Mouse (Mus musculus) midbrain, embryonic 14.5 days (tissue): Measurements from ENCODE around the gene Nrgn. TPM values are rescaled to one million over a fixed set of nuclear protein-coding genes. Genes with fewer than 3 reads are reported as not detected.

ENCODE experiments used
- ATAC-seq: fragments of 200-750 bp; cut with Nextera tagmentation; 2 replicates; pipeline ENCODE4 v1.8.0; 2017; ENCODE audit warnings: moderate number of reproducible peaks, moderate library complexity; ENCODE audit not compliant: low FRiP score, low TSS enrichment
- DNase-seq: peaks from one replicate; pipeline ENCODE4 v3.0.0-alpha.2; 2015
- H3K27ac ChIP-seq: fragments of 300-500 bp; sonication (generic); replicated peaks from 2 replicates; pipeline ENCODE4 v1.5.1; 2014; ENCODE audit warnings: mild to moderate bottlenecking, low read depth, low read length, moderate library complexity
- H3K27me3 ChIP-seq: fragments of 300-500 bp; sonication (generic); 2 replicates; pipeline ENCODE4 v1.6.1; 2014; ENCODE audit warnings: low read length, control low read depth, mixed read lengths; ENCODE audit not compliant: control insufficient read depth, insufficient read depth
- H3K36me3 ChIP-seq: fragments of 300-500 bp; sonication (generic); 2 replicates; pipeline ENCODE4 v1.6.1; 2014; ENCODE audit warnings: low read length, control low read depth; ENCODE audit not compliant: control insufficient read depth, insufficient read depth
- H3K4me1 ChIP-seq: fragments of 300-500 bp; sonication (generic); 2 replicates; pipeline ENCODE4 v1.6.1; 2014; ENCODE audit warnings: mild to moderate bottlenecking, antibody characterized with exemption, low read length, control low read depth; ENCODE audit not compliant: control insufficient read depth, insufficient read depth
- H3K4me2 ChIP-seq: fragments of 300-500 bp; sonication (generic); 2 replicates; pipeline ENCODE4 v1.6.1; 2014; ENCODE audit warnings: mild to moderate bottlenecking, low read length, moderate library complexity
- H3K4me3 ChIP-seq: fragments of 300-500 bp; sonication (generic); replicated peaks from 2 replicates; pipeline ENCODE4 v1.5.1; 2014; ENCODE audit warnings: low read depth, low read length
- H3K9ac ChIP-seq: fragments of 300-500 bp; sonication (generic); replicated peaks from 2 replicates; pipeline ENCODE4 v1.6.1; 2014; ENCODE audit warnings: mild to moderate bottlenecking, low read length, moderate library complexity
- H3K9me3 ChIP-seq: fragments of 300-500 bp; sonication (generic); 2 replicates; pipeline ENCODE4 v1.6.1; 2016; ENCODE audit warnings: low read length, control low read depth, mixed read lengths; ENCODE audit not compliant: control insufficient read depth
- WGBS: fragments of 180-500 bp; shearing (Covaris S2); extraction: QIAGEN DNeasy Blood & Tissue Kit; methylation state at CpG from one replicate; pipeline ENCODE4 v1.1.7; 2014; 5-methylcytosine and 5-hydroxymethylcytosine counted together
- polyA plus RNA-seq: library from polyadenylated mRNA; unstranded; fragments of >200 nt; fragmentation: Nextera tagmentation; extraction: Ambion mirVana; gene quantifications from 2 replicates; pipeline ENCODE4 v1.2.1, GENCODE M21; 2014

Nrgn gene
- polyA plus RNA-seq, 1 experiment from 2014 or later, result 4.0 TPM

DNA sequence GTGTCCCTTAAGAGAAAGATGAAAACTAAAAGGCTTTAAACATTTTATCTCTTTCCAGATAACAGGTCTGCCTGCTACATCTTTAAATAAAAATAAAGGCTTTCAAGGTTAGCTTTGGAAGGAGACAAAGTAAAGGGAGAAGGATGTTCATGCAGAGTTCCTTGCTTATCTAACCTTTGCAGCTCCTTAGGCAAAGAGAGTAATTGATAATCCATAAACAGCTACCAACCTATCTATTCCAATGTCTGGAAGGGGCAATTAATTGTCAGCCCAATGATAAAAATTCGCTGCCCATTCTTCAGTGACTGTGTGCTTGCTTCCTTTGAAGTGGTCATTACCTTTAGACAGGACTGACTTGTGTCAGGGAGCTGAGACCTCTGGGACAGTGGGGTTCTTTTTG lies 11.1 kb upstream of the Nrgn start:
- ATAC-seq, result no peak
- H3K27me3 ChIP-seq, result no peaks in the 10 kb centered on the region

DNA sequence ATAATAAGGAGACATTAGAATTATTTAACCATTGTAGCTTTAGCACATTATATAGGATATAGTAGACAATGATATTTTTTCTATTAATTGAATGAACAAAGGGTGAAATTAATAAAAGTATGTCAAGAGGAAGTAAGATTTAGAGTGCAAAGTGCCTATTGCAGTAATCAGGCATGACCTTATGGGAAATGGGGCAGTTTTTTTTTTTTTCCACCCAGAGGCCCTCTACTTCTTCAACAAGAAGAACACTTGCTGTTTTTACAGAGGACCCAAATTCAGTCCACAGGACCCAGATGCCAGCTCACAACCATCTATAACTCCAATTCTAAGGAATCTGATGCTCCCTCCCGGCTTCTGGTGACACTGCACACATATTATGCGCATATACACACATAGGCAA lies 7.9 kb upstream of the Nrgn start:
- Histone ChIP-seq H3K4me1 (no peaks in the 10 kb centered on the region), H3K27ac (no peak overlapping the region), H3K9ac (no peak overlapping the region), H3K36me3 (no peaks in the 10 kb centered on the region), H3K4me3 (no peak overlapping the region), H3K9me3 (no peaks in the 10 kb centered on the region), H3K27me3 (no peaks in the 10 kb centered on the region), H3K4me2 (no peak overlapping the region)
- WGBS, result 85% methylated on average over 2 of the region's 2 CpGs
- no peak for DNase-seq
- ATAC-seq, result no peak

More for the DNA sequence above, 11.1 kb upstream of the Nrgn start:
- no peak overlapping the region for H3K4me2 ChIP-seq
- no peak overlapping the region for H3K9ac ChIP-seq
- H3K36me3 ChIP-seq, result no peaks in the 10 kb centered on the region
- 65% methylated on average over 1 of the region's 1 CpGs for WGBS
- no peak overlapping the region for H3K4me3 ChIP-seq
- no peak overlapping the region for H3K27ac ChIP-seq
- H3K4me1 ChIP-seq, result peaks cover 8% of the 10 kb centered on the region
- H3K9me3 ChIP-seq, result no peaks in the 10 kb centered on the region
- DNase-seq, result no peak

GRCm38 (mm10) chr9:37556366-37556765 lies 3.7 kb upstream of the Nrgn start:
- WGBS, result 74% methylated on average over 3 of the region's 3 CpGs
- no peak for ATAC-seq
- no peak overlapping the region for H3K4me3 ChIP-seq
- H3K27me3 ChIP-seq, result peaks cover 19% of the 10 kb centered on the region
- H3K9ac ChIP-seq, result no peak overlapping the region
- no peaks in the 10 kb centered on the region for H3K9me3 ChIP-seq
- no peak overlapping the region for H3K27ac ChIP-seq
- H3K36me3 ChIP-seq, result no peaks in the 10 kb centered on the region
- H3K4me1 ChIP-seq, result peaks cover 8% of the 10 kb centered on the region; the same call in 1 of the 2 replicates
- H3K4me2 ChIP-seq, result no peak overlapping the region
- DNase-seq, result no peak

GRCm38 (mm10) chr9:37554838-37555748 lies 2.4 kb upstream of the Nrgn start, which contains the start of gene Siae:
Gene Siae, plus strand, starts transcription at chr9:37555698.
- peaks cover 31% of the 10 kb centered on the region for H3K27me3 ChIP-seq
- H3K27ac ChIP-seq, result no peak within 1 kb of the TSS
- H3K9ac ChIP-seq, result no peak within 1 kb of the TSS
- WGBS, result 25% methylated on average over 7 of the region's 7 CpGs
- no peak for DNase-seq
- no peak within 1 kb of the TSS for H3K4me3 ChIP-seq
- H3K9me3 ChIP-seq, result no peaks in the 10 kb centered on the region
- peaks cover 8% of the 10 kb centered on the region; the same call in 1 of the 2 replicates for H3K4me1 ChIP-seq
- no peak for ATAC-seq
- H3K4me2 ChIP-seq, result no peak within 1 kb of the TSS
- H3K36me3 ChIP-seq, result no peaks in the 10 kb centered on the region

DNA sequence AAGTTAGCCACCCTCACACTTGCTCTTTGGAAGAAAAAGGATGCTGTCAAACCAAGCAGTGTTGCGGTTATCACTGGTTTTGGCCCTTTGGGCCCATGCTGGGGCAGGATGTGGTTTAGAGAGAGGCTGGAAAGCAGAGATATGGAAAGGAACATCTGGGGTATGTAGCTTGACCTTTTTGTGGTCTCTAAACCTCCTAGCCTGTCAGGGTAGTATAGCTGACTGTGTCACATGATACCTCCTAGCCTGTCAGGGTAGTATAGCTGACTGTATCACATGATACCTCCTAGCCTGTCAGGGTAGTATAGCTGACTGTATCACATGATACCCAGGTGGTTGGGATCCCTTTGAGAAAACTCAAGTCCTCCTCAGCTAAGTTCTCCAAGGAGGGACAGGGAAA lies 1.6 kb upstream of the Nrgn start:
- 89% methylated on average over 1 of the region's 1 CpGs for WGBS
- no peaks in the 10 kb centered on the region for H3K9me3 ChIP-seq

GRCm38 (mm10) chr9:37551751-37552531 lies 763 bp downstream of the Nrgn start:
- no peaks in the 10 kb centered on the region for H3K9me3 ChIP-seq
- H3K36me3 ChIP-seq, result no peaks in the 10 kb centered on the region
- DNase-seq, result no peak
- H3K4me3 ChIP-seq, result peak overlapping the region; percentile 40
- no peak overlapping the region for H3K27ac ChIP-seq
- H3K4me1 ChIP-seq, result peaks cover 8% of the 10 kb centered on the region; the same call in 1 of the 2 replicates
- 3% methylated on average over 23 of the region's 23 CpGs for WGBS
- ATAC-seq, result no peak
- peak overlapping the region; percentile 37; the same call in 1 of the 2 replicates for H3K9ac ChIP-seq
- peaks cover 47% of the 10 kb centered on the region for H3K27me3 ChIP-seq
- peak overlapping the region; percentile 87 for H3K4me2 ChIP-seq

More for the DNA sequence above, 1.6 kb upstream of the Nrgn start:
- no peak overlapping the region for H3K27ac ChIP-seq
- DNase-seq (no peak), ATAC-seq (no peak)
- no peaks in the 10 kb centered on the region for H3K36me3 ChIP-seq
- peaks cover 8% of the 10 kb centered on the region; the same call in 1 of the 2 replicates for H3K4me1 ChIP-seq
- peaks cover 38% of the 10 kb centered on the region for H3K27me3 ChIP-seq
- H3K9ac ChIP-seq, result no peak overlapping the region
- H3K4me3 ChIP-seq, result no peak overlapping the region
- no peak overlapping the region for H3K4me2 ChIP-seq

- Histone ChIP-seq H3K27me3 (peaks cover 62% of the 10 kb centered on the region), H3K9ac (no peak overlapping the region), H3K36me3 (no peaks in the 10 kb centered on the region), H3K4me1 (peaks cover 8% of the 10 kb centered on the region; the same call in 1 of the 2 replicates), H3K4me2 (no peak overlapping the region), H3K27ac (no peak overlapping the region), H3K4me3 (no peak overlapping the region), H3K9me3 (no peaks in the 10 kb centered on the region)
- WGBS, result 74% methylated on average over 1 of the region's 1 CpGs
- DNase-seq (no peak), ATAC-seq (no peak)
Observed at GRCm38 (mm10) chr9:37550435-37550834, 2.3 kb downstream of the Nrgn start.

DNA sequence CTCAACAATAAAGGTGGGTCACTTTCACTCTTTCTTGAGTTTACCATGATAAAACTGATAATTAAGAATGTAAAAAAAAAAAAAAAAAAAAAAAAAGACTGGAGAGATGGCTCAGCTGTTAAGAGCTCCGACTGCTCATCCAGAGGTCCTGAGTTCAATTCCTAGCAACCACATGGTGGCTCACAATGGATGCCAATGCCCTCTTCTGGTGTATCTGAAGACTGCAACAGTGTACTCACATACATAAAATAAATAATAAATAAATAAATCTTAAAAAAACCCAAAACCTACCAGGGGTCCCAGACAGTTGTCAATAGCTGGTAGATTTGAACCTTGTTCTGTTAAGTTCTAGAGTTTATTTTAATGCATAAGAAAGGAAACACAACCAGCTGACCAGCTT lies 5.8 kb downstream of the Nrgn start:
- H3K27me3 ChIP-seq, result peaks cover 59% of the 10 kb centered on the region

More for the DNA sequence above, 5.8 kb downstream of the Nrgn start:
- WGBS, result 79% methylated on average over 1 of the region's 1 CpGs
- no peaks in the 10 kb centered on the region for H3K36me3 ChIP-seq
- H3K4me3 ChIP-seq, result no peak overlapping the region
- DNase-seq (no peak), ATAC-seq (no peak)
- no peak overlapping the region for H3K9ac ChIP-seq
- peaks cover 16% of the 10 kb centered on the region for H3K4me1 ChIP-seq
- no peak overlapping the region for H3K4me2 ChIP-seq
- no peak overlapping the region for H3K27ac ChIP-seq
- H3K9me3 ChIP-seq, result no peaks in the 10 kb centered on the region
